Mouse (Mus musculus) left cerebral cortex, adult 11 months (tissue): Measurements from ENCODE around the gene Fam204a.

Source experiments
- DNase-seq: peaks from one replicate; pipeline ENCODE4 v3.0.0; 2022; ENCODE audit warnings: low spot score

Fam204a gene

DNA sequence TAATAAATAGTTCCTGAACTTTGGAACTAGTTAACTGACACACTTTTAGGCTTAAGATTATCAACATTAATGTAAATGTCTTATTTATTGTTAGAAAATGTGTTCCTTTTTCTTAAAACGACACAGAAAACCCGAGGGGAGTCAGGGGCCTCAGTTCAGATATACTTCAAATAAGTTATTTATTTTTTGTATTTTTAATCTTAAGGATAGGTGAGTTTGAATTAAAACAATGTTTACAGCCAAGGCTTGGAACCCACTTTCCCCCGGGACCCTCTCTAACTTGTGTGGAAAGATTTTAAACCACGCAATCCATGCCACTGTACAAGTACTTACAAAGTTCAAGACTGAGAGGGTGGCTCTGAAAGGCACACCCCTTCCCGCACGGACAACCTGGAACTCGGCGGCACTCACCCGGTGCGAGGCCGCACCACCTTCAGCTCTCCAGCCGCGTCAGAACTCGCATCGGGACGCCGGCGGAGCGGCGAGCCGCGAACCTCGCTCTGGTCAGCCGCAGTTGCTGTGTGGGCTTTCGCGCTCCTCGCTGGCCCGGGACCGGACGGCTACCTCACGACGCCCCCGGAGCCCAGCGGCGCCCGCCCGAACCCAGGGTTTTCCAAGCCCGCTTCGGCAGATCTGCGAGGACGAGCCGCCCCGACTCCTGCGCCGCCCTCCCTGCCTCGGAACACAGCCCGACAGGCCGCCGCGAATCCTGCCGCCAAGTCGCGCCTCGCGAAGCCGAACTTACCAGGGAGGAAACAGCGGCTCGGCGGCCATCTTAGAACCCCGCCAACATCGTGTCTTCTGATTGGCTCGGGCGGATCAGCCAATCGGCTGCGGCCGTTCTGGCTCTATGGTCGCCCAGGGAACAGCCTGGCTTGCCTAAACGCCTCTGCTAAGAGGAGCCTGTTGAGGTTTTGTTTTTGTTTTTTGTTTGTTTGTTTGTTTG, at the start of gene Fam204a:
TSS of gene Fam204a (minus strand) at position 803 of the 946 bp plus-strand sequence.
- DNase-seq, result peak; percentile 89

DNA sequence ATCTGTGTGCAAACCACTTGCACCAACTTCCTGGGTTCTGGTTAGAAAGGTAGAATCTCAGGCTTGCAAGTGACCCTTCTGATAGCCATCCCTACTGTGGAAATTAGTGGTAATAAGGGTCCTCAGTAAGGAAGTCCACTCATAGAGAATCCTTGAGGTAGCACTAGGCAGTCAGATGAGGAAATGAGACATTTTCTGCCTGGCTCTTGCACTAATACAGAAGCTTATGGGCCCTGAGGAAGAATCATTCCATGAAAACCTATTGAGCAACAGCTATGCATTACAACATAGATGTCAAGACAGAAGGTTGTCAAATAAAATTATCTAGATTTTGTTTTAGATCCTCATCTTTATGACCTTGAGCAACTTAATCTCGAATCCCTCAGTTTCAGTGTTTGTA, 39.3 kb upstream of the Fam204a start:
- DNase-seq, result no peak

DNA sequence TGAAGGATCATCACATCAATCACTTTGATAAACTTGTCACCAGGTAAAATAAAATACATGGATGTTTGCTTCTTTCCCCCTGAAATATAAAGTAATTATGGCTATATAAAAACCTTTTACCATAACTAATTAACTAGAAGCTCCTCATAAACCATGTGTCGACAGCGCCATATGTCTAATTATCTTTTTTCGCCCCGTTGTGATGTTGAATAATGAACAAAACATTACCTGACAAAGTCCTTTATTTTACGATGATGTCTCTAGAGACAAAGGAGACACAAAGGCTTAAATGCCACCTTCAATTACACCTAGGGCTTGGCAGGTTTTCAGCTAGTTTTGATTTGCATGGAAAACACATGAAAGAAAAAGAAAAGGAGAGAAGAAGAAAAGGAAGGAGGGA, 34.2 kb upstream of the Fam204a start:
- no peak for DNase-seq

DNA sequence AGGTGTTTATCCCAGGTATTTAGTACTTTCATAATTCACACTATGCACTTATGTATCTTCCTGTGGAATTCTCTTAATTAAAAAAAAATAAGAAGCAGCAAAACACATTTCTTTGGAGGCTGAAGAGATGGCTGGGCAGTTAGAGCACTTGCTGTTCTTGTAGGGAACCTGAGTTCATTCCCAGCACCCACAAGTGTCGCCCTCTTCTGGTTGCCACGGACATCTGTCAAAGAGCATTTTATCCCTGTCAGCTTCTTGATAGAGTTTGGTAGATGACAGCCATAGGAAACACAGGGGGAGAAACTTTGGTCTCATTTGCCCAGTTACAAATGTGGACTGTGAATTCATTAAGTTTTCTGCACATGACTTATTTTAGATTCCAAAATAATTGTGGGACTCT, 25.5 kb upstream of the Fam204a start:
- no peak for DNase-seq

DNA sequence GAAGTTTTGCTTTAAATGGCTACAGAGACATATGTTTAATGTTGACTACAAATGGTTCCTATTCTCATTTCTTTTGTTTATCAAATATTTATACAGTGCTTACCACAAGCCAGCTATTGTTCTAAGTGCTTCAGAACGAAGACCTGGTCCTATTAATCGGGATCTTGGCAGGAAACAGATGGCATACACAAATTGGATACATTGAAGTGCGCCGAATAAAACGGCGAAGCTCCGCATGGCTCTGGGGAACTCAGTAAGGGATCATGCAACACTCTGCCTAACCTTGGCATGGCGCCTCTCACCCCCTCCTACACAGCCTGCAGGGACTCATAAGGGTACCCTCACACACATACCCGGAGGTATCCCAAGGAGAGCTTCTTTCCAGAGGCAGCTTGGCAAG, 24.7 kb upstream of the Fam204a start:
- no peak for DNase-seq

DNA sequence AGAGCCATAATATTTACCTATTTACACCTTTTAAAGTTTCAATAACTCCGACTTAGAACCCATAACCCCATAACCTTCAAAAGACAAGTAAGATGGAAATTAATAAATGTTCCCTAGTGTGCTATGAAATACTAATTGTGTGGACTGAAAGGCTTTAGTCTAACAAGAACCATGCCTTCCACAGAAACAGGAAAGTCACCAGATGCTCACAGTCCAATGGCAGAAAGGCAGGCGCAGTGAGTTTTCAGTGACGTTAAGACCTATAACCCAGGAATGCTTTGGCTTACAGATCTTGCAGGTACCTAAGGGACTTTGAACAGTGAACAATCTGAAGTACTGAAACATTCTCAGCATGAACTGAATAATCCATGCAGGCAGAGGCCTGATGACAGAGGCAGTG, 18.7 kb upstream of the Fam204a start:
- no peak for DNase-seq

DNA sequence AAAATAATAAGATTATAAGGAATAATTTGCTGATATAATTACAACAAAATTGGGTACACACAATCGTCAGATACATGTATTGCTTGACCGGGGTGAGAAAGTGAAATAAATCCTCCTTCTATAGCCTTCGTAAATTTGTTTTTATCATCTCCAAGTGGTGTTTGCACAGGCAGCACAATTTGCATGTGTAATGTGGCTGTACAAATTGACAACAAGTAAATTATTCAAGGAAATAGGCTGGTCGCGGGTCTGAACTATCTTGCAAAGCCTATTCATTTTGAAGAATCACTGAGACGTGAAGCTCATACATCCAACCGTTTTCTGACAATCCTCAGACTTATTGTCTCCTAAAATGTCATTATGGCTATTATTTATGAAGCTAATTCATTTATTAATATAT, 16.1 kb upstream of the Fam204a start:
- no peak for DNase-seq

DNA sequence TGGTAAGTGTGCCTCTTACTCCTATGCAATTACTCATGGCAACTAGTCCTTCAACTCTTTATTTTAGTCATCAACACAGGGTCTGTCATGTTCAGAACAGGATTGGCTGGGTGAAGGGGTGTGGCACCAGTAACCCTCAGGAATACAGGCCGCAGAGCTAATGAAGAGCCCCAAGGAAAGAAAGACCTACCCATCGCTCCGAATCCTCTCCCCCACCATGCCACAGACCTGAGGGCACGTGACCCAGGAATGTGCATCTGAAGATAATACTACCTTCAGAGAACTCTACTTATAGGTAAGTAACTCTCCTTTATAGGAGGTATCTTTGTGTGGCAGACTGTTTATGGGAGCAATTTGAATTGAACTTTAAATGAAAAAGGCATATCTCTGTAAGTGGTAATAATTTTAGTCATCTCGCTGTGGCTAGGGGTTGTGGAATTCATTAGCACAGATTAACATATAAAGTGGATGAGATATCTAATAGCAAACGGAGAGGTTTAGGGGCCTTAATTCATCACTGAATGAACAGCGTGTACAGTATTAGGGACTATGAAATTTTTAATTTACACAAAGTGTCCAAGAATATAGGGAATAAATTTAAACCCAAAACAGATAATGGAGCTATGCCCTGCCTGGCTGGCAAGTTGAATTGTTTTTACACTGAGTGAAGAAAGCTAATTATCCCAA, 15.6 kb upstream of the Fam204a start:
- no peak for DNase-seq

DNA sequence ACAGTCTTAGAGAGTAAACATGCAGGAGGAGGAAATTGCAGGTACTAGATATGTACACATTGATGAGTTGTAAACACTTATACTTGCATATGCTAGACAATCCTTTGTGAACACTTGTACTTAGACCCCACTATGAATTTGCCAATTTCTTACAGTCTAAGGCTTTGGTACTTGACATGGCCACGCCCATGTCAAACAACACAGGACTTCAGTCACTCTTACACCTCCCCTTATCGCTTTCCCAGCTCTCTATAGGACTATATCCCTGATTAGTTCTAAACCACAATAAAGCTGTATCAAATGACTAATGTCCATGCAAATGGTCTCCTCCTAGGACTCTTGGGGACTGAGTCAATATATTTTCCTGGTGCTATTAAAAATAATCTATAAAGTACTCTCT, 5.0 kb upstream of the Fam204a start:
- no peak for DNase-seq

DNA sequence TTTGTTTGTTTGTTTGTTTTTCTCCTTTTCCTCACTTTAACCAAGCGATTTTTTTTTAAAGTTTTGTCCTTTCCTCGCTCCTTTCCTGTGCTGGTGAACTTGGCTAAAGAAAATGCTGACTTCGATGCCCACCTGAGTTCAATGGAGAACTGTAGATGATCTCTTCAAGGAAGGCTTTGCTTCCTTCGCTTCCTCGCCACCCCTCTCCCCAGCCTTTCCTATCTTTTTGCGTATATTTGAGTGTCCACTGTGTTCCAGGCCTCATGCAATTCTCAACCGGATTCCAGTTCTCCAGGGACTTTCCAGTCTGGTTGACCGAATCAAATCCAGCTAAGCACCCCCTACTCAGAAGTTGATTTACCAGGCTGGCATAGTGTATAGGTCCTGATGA, 339 bp upstream of the Fam204a start:
- DNase-seq, result no peak

DNA sequence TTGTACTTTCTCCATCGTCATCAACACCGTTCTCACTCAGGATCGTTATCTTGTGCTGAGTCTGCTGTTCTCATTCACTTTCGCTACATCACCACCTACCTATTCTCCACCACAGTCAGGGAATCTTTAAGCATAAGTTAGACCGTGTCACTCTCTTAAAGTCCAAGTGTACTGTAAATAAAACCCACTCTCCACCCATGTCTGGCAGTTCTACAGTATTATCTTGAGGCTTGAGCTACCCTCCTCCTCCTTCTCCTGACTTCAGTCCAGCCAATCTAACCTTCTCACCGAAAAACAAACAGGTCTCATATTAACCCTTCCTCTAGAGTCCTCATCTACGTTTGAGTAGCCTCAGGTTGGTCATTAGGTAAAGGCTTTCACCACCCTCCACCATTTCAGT, 7.1 kb downstream of the Fam204a start:
- no peak for DNase-seq

DNA sequence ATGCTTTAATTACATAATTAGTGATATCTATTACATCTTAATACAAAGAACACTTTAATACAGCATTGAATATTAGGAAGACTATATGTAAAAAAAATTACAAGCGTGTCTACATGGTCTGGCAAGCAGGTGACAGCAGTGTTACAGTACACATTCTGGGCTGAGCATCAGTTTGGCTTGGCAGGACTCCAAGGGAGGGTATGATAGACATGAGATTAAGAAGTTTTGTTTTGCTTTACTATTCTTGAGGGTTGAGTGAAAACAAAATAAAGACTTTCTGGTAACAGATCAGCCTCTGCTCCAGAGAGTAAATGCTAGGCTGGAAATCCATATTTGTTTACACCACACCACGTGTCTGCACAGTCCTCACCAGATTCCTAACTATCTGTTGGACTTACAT, 8.5 kb downstream of the Fam204a start:
- DNase-seq, result no peak

DNA sequence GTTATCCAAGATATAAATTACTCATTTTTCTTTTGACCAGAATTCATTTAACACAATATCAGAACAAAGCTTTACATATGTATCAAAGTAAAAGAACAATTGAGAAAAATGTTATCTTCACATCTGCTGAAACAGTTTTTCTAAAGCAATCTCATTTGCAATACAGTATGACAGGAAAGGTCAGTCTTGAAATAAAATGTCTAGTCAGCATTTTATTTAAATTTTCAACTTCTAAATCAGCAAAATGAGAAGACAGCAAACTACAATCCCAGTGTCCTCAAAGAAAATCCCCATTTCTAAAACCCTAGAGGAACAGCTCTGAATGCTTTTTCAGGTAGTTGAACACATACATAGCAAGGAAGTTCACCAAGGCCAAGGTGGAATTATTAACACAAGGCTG, 18.3 kb downstream of the Fam204a start:
- DNase-seq, result no peak

DNA sequence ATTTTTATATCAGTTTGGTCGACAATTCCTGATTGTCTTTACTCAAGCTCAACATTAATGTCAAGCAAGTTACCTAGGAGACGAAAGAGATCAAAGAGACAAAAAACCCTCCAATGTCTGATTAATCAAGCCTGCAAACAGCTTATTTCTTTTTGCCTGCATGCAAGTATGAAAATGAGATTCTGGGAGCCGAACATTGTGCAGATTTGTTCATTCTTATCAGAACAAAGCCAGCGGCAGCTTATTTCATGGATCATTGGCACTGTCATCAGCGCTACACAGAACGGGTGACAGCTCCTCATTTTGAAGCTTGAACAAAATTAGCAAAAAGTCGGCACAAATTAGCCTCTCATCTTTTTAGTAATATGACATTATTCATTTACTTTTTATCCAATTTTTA, 22.3 kb downstream of the Fam204a start:
- DNase-seq, result no peak

DNA sequence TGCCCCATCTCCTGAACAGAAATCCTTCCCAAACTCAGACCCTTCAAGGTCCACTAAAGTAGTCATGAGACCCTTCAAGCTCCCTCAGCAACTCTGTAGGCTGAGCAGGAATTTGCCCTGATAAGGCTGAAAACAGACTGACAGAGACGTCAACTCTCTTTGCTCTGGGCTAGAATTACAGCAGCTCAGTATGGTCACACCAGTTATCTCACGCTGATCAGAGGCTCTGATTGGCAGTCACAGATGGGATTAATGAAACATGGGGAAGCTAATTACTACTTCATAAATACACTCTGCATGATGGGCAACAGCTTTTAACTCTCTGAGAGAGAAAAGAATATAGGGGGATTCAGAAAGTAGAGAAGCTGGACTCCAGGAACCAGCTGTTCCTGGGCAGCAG, 26.2 kb downstream of the Fam204a start:
- no peak for DNase-seq

DNA sequence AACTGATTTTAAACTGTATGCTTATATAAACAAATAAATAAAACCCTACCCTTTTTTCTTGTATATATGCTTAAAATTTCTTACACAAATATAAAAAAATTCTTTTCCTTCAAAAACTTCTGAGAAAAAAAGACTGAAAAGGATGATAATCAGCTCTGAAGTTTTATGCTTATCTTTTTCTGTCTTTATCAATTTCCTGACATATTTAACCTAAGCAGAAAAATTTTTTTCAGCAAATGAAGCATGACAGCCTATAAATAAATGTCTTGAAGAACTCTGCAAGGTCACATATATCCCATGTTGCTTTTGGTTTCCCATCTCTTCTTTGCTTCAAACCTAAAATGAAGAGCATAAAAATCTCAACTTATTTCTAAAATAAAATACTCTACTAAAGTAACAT, 27.3 kb downstream of the Fam204a start:
- no peak for DNase-seq

DNA sequence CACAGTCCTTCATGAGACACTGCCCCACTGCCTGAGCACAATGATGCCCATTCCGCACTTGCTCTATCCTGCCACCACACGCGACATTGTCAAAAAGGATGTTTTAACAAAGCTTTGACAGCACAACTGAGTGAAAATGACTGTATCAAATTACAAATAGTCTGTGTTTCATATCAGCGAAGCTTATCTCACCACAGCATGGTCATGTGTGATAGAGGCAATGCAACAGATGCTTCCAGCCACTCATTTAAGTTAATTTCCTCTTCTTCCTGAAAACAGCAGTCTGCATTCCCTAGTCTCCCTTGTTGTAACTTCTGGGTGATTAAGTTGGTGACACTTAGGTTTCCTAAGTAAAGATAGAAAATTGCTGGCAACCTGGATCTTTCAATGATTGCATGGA, 33.7 kb downstream of the Fam204a start:
- DNase-seq, result no peak

DNA sequence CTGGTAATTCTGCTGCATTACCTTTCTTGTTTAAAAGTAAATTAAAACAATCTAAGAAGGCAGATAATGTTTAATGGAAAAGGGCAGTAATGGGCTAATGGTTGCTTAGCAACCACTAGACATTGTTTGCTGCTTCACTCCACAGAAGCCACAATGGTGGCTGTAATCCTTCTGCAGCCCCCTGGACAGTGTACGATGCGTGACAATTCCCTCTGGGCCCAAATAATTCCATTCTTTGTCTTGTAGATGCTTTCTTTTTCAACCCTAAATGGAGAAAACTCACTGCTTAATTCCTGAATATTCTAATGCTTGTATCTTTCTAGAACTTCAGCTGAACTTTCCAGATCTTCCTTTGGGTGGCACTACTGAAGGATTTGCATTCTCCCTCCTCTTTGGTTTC, 37.3 kb downstream of the Fam204a start:
- no peak for DNase-seq

DNA sequence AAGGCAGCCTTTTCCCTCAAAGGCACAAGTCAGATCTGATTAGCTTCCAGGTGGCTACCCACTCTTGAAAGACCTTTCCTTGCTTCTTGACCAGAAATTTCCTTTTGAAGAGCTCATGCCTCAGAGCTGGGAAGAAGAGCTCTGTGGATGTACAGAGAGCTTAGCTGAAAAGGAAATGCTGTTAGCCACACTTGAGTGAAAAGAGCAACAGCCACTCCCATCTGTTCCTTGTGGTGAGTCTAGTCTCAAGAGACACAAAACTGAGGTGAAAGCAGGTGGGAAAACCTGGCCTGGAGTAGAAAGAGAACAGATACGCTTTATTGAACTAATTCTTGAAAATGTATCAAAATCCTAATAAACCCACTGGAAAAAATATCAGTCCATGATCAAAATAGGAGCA, 43.6 kb downstream of the Fam204a start:
- no peak for DNase-seq

DNA sequence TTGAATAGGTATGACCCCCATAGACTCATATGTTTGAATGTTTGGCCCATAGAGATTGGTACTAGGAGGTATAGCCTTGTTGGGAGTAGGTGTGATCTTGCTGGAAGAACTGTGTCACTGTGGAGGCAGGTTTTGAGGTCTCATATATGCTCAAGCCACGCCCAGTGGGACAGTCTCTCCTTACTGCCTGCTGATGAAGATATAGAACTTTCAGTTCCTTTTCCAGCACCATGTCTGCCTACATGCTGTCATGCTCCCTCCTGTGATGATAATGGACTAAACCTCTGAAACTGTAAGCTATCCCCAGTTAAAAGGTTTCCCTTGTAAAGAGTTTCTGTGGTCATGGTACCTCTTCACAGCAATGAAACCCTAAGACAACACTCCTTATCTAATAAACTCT, 44.3 kb downstream of the Fam204a start:
- no peak for DNase-seq

DNA sequence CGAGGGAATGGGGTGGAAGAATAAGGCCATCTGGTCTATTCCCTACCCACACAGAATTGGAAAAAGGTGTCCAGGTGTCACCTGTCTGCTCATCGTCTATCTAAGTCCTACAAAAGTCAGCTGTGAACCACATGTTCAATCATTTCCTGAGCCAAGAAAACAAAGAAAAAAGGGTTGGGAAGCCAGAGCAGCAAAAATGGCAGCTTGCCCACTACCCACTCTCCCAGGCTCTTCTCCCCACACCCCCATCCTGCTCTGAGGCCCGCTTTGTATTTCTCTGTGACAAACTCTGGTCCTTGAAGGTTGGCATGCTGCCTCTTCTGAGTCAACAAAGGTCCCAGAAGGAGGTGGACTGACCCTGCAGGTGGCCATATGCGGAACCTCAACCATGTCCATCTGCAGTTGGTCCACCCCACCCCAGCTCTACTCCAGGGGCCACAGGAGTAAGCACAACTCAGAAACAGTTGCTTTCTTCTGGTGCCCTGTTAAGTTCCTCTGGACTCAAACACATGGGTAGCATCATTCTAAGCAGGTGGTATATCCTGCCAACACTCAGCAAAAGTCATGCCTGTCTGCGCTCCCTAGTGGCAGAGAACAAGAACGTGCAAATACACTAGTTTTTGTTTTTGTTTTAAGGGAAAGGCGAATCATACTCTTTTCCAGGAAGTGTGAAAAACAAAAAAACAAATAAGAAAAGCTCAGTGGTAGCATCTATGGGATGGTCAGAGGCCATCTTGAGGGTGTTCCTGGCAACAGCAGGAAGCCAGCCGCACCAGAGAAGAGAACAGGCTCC, 47.5 kb downstream of the Fam204a start:
- DNase-seq, result no peak

DNA sequence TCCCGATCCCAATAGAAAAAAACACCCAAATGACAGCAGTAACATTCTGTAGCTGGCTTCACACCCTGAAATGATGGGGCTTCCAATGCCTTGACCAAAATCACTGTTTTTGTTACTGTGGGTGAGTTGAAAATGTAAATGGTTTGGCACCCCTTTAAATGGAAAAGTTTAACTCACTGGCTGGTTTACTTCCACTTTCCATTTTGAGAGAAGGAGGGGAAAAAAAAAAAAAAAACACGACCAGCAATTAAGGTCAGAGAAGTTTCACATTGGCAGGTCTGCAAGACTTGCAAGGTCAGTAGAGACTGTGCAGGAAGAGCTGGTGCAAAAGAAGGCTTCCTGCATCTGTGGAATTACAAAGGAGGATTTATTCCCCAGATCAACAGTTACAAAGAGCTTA, 61.1 kb downstream of the Fam204a start:
- DNase-seq, result no peak
